In genomic region chr3:143379193-143379592, GRCm38 (mm10) we compare ENCODE assay signal across 8 mouse cellular contexts.
DNase-seq lines count a peak whose midpoint lies in the region; ATAC-seq and TF ChIP-seq lines count a peak whose summit lies in the region.

No protein-coding gene starts in this region.

- H3K4me3 ChIP-seq in intestine, postnatal 0 days (ENCODE audit: low read depth, low read length) = no peak overlapping the region
- H3K4me3 ChIP-seq in midbrain, embryonic 11.5 days (ENCODE audit: low read depth, low read length) = no peak overlapping the region
- no peak overlapping the region for H3K4me3 ChIP-seq in spleen, adult 2 months (ENCODE audit: extremely low read depth, insufficient read depth, insufficient read length)

- H3K4me2 ChIP-seq in intestine, postnatal 0 days (replicated peaks; ENCODE audit: low read depth) = no peak overlapping the region
- H3K4me2 ChIP-seq in midbrain, embryonic 11.5 days = no peak overlapping the region

- TF ChIP-seq POLR2A in spleen, adult 2 months (IDR thresholded peaks at IDR 0.05; ENCODE audit: low read depth, low read length) = no peak

- no peaks in the 10 kb centered on the region for H3K27me3 ChIP-seq in intestine, postnatal 0 days (replicated peaks; ENCODE audit: control insufficient read depth, insufficient read depth, low read length)
- H3K27me3 ChIP-seq in midbrain, embryonic 11.5 days (ENCODE audit: control insufficient read depth, insufficient read depth, low read length) = no peaks in the 10 kb centered on the region
- H3K27me3 ChIP-seq in spleen, adult 2 months (ENCODE audit: control insufficient read depth, insufficient read depth, low read length) = no peaks in the 10 kb centered on the region

- no peak overlapping the region for H3K9ac ChIP-seq in intestine, postnatal 0 days (ENCODE audit: low read depth, low read length)
- H3K9ac ChIP-seq in midbrain, embryonic 11.5 days (ENCODE audit: low read length) = no peak overlapping the region

- ATAC-seq in intestine, postnatal 0 days = 0 out of 2 replicates have a peak, but pooled peaks have one; percentile 43
- ATAC-seq in midbrain, embryonic 11.5 days (ENCODE audit: low FRiP score) = peak; percentile 91
- ATAC-seq in inflammation-experienced regulatory T-cells, adult 6 months = no peak

- peak; percentile 97 for TF ChIP-seq CTCF in intestine, postnatal 0 days (IDR thresholded peaks at IDR 0.05; ENCODE audit: low read depth)
- TF ChIP-seq CTCF in spleen, adult 2 months (IDR thresholded peaks at IDR 0.05; ENCODE audit: extremely low read depth, insufficient read depth, insufficient read length, insufficient replicate concordance) = peak; percentile 48; the same call in 1 of the 2 replicates

- no peaks in the 10 kb centered on the region for H3K36me3 ChIP-seq in intestine, postnatal 0 days (ENCODE audit: control insufficient read depth, insufficient read depth)
- H3K36me3 ChIP-seq in midbrain, embryonic 11.5 days (ENCODE audit: control insufficient read depth, insufficient read depth, low read length) = no peaks in the 10 kb centered on the region
- no peaks in the 10 kb centered on the region for H3K36me3 ChIP-seq in spleen, adult 2 months (ENCODE audit: control insufficient read depth, insufficient read depth, low read length)

- no peaks in the 10 kb centered on the region for H3K4me1 ChIP-seq in intestine, postnatal 0 days (replicated peaks; ENCODE audit: control insufficient read depth, insufficient read depth, low read length)
- no peaks in the 10 kb centered on the region for H3K4me1 ChIP-seq in midbrain, embryonic 11.5 days (ENCODE audit: control insufficient read depth, insufficient read depth, low read length)
- no peaks in the 10 kb centered on the region for H3K4me1 ChIP-seq in spleen, adult 2 months (ENCODE audit: control insufficient read depth, insufficient read depth, insufficient read length)

- peak; percentile 50 to 60 for DNase-seq in adrenal gland, adult 18-20 months (ENCODE audit: low spot score in 2 of 2)
- DNase-seq in embryo, embryonic 10.5 days (ENCODE audit: low spot score) = peak; percentile 89
- DNase-seq in gastrocnemius, postnatal 4 days (ENCODE audit: low spot score in 2 of 2) = peak; percentile 37 to 66
- DNase-seq in left cerebral cortex, postnatal 14 days (ENCODE audit: low spot score in 2 of 2) = peak; percentile 52 to 71
- DNase-seq in midbrain, embryonic 11.5 days (ENCODE audit: low spot score, missing footprints) = peak; percentile 94
- peak; percentile 1 to 36 for DNase-seq in spleen, adult 2 months (ENCODE audit: low read depth in 1 of 2, low spot score in 2 of 2)

- intact Hi-C loops in left cerebral cortex, postnatal 14 days (cut with DNase I) = loop anchor here (2.0 to 5.0 kb wide), 2 partner anchors 62 to 138 kb away; no protein-coding TSS in a partner anchor

- 5% methylated on average over 13 of the region's 13 CpGs for WGBS in intestine, postnatal 0 days
- WGBS in midbrain, embryonic 11.5 days = 20% methylated on average over 13 of the region's 13 CpGs
- WGBS in spleen, adult 2 months = 7% methylated on average over 13 of the region's 13 CpGs

- H3K27ac ChIP-seq in intestine, postnatal 0 days (ENCODE audit: low read depth, low read length) = no peak overlapping the region
- no peak overlapping the region for H3K27ac ChIP-seq in midbrain, embryonic 11.5 days (ENCODE audit: low read depth, low read length)
- no peak overlapping the region for H3K27ac ChIP-seq in spleen, adult 2 months (ENCODE audit: insufficient read depth, low read length)

- H3K9me3 ChIP-seq in intestine, postnatal 0 days (ENCODE audit: control insufficient read depth) = no peaks in the 10 kb centered on the region
- no peaks in the 10 kb centered on the region for H3K9me3 ChIP-seq in midbrain, embryonic 11.5 days (ENCODE audit: control insufficient read depth, low read length)

Comparison
In these comparisons a context has a peak if more than half of its experiments do, and no peak if none do; other contexts are left out.
1. DNase-seq: peak in every context shown above with its lines; median percentile 94 in midbrain, embryonic 11.5 days; 89 in embryo, embryonic 10.5 days; 62 in left cerebral cortex, postnatal 14 days; 55 in adrenal gland, adult 18-20 months; 52 in gastrocnemius, postnatal 4 days; 18 in spleen, adult 2 months.